Mouse (Mus musculus) T-cell, adult 2 months (primary cell): ENCODE data around the gene Nrbf2.
A peak's percentile ranks its signal among the peaks of the same experiment; 100 is the strongest.

Experiments
- DNase-seq: peaks from one replicate; pipeline ENCODE4 v3.0.0; 2022; ENCODE audit warnings: low spot score

Gene Nrbf2

GRCm38 (mm10) chr10:67295331-67295730 is 10.2 kb upstream of the Nrbf2 start:
- no peak for DNase-seq

DNA sequence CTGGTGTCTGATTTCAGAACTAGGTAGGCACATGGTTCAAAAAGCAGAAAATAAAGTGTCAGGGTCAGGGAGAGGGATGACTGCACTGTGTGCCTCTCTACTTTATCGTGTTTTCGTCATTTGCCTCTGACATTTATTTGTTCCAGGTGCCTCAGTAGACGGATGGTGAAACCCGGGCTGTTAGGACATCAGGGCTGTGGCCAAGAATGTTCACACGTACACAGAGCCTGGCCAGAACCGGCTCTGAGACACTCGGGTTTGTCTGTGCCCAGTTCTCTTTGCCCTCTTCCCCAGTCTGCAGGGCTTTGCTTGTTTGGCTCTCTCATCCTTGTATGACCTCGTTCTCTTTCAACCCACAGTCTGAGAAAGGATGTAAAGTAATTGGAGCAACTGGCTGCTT is 6.0 kb upstream of the Nrbf2 start:
- no peak for DNase-seq

DNA sequence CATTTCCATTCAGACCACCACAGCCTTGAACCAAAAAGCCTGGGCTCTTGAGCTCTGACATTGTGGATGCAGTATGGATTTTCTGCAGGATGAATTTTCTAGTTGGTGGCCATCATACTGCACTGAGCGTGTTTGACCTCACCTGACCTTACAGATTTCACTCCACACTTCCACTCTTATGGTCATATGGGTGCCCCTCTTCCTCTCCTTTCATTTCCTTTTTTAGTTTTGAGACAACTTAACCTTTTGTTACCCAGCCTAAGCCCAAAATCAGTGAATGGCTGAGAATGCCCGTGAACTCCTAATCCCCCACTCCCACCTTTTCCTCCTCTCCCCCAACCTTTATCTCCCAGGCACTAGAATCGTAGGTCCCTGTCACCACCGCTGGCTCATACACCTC is 5.5 kb upstream of the Nrbf2 start:
- DNase-seq = no peak

DNA sequence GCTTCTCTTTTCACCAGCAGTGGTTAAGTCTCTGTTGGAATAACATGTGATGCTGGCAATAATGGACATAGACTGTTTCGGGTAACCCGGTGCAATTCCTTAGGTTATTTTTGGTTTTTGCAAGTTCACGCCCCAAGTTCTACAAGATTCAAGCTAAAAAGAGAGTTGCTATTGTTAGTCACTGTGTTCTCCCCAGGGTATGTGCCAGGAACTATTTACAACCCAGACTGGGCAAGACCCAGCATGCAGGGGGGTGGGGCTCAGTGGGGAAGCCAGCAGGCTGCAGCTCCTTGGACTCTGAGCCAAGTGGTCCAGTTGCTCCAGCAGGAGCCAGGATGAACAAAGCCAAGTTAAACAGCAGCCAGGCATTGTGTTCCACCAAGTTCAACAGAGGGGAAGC is 2.8 kb upstream of the Nrbf2 start:
- no peak for DNase-seq

GRCm38 (mm10) chr10:67284761-67285175 is 337 bp downstream of the Nrbf2 start:
- DNase-seq = peak; percentile 55

- no peak for DNase-seq
Measured at GRCm38 (mm10) chr10:67284311-67284710, 794 bp downstream of the Nrbf2 start.

- no peak for DNase-seq
Measured at GRCm38 (mm10) chr10:67283516-67283915, 1.6 kb downstream of the Nrbf2 start.

DNA sequence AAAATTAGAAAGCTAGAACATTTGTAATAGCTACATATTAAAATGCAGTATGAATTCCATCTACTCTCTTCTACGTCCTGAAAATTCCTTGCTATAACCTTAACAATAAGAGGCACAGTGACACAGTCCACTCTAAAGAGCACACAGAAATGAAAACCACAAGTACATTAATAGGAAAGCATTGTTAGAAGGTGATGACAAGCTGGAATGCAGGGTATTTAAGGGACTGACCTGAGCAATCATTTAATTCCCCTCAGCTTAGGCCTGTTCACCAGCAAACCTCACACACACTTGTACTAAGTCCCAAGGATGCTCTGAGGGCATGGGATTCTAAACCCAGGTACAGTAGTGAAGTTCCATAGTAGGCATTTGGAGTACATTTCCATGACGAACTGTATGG is 2.6 kb downstream of the Nrbf2 start:
- no peak for DNase-seq

DNA sequence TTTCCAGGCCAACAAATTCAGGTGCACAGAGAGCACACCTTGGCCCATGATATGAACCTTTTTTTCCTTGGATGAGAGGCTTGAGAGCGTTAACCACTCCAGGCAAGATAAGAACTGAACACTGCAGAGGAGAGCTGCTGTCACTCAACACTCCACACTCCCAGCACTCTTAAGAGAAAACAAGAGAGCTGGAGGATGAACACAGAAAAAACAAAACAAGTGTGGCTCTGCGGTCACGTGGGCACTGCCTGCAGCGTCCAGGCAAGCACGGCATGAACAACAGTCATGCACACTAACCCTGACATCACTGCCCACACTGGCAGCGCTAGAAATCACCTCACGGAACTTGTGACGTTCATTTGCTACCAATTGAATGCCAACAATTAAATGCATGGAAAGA is 3.3 kb downstream of the Nrbf2 start:
- DNase-seq = no peak

DNA sequence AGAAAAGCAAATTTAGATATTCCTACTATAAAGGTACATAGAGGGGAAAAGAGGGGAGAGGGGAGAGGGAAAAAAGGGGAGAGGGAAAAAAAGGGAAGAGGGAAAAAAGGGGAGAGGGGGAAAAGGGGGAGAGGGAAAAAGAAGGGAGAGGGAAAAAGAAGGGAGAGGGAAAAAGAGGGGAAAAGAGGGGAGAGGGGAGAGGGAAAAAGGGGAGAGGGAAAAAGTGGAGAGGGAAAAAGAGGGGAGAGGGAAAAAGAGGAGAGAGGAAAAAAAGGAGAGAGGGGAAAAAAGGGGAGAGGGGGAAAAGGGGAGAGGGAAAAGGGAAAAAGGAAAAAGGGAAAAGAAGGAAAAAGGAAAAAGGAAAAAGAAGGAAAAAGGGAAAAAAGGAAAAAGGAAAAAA is 9.2 kb downstream of the Nrbf2 start:
- DNase-seq = no peak

DNA sequence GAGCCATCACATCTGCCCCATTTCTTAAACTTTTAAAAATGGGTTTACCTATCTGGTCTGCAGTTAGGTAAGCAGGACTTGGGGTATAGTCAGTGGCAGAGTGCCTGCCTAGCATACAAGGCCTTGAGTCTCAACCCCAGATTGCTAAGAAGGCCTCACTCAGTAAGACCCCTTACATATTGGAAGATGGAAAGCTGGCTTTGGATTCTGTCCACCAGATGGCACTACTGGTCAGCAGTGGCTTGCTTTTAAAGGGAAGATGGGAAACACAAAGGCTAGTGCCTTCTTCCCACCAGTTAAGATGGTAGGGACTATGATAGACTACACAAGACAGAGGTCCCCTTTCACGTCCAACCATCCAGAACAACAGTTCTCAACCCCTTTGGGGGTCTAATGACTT is 20.3 kb downstream of the Nrbf2 start:
- DNase-seq = no peak

- DNase-seq = no peak
Measured at GRCm38 (mm10) chr10:67253115-67253514, 32.0 kb downstream of the Nrbf2 start.

- no peak for DNase-seq
Measured at GRCm38 (mm10) chr10:67252353-67252752, 32.8 kb downstream of the Nrbf2 start.

DNA sequence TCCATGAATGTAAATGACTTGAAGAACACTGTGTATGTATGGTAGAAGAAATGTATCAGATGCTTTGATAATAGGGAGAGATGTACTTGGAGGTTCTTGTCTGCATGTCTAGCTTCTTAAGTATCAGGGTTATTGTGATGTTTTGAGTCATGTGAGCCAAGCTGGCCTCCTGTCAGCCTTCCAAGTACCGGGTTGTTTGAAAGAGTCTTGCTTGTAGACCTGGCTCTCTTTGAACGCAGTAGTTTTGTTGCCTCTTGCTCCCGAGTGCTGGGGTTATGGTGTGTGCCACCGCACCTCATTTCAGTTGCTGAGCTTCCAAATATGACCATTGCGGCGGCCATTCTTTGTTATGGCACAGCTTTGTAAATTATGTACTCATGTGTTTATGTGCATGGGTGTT is 34.3 kb downstream of the Nrbf2 start:
- no peak for DNase-seq

GRCm38 (mm10) chr10:67249486-67249885 is 35.6 kb downstream of the Nrbf2 start:
- no peak for DNase-seq

- peak; percentile 55 for DNase-seq
Measured at GRCm38 (mm10) chr10:67247145-67247544, 38.0 kb downstream of the Nrbf2 start.

- no peak for DNase-seq
Measured at GRCm38 (mm10) chr10:67230439-67230838, 54.7 kb downstream of the Nrbf2 start.

DNA sequence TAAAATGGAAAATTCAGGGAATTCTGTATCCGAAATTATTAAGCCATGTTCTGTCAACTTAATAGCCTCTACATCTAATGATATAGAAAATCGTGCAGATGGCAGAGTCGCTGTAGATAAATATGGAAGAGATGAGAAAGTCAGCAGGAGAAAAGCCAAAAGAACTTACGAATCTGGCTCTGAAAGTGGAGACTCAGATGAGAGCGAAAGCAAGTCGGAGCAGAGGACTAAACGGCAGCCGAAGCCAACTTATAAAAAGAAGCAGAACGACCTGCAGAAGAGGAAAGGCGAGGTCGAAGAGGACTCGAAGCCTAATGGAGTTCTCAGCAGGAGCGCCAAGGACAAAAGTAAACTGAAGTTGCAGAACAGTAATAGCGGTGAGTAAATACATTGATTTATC is 58.6 kb downstream of the Nrbf2 start:
- no peak for DNase-seq

DNA sequence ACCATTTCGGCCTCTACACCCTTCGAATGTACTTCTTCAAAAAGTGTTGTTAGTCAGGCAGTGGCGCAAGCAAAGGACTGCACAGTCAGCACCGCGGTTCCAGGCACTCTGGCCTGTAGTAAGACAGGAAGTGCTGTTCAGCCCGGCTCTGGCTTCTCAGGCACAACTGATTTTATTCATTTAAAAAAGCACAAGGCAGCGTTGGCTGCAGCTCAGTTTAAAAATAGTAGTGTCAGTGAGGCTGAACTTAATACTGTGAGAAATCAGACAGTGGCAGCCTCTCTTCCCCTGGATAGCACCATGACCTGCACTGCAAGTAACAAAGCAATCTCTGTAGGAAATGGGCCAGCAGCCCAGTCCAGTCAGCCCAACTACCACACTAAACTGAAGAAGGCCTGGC is 59.0 kb downstream of the Nrbf2 start:
- DNase-seq = no peak

GRCm38 (mm10) chr10:67225528-67225927 is 59.6 kb downstream of the Nrbf2 start:
- no peak for DNase-seq

DNA sequence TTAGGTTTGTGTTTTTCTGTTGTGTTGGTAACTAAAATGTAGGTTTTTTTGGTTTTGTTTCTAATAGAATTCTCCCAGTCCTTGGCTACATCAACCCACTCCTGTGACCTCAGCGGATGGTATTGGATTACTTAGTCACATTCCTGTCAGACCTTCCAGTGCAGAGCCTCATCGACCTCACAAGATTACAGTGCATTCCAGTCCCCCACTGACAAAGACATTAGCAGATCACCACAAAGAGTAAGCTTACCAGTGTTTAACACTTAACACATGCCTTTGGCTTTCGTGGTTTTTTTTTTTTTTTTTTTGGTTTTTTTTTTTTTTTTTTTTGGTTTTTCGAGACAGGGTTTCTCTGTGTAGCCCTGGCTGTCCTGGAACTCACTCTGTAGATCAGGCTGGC is 61.2 kb downstream of the Nrbf2 start:
- DNase-seq = no peak

- DNase-seq = no peak
Measured at GRCm38 (mm10) chr10:67221284-67221683, 63.8 kb downstream of the Nrbf2 start.

- DNase-seq = no peak
Measured at GRCm38 (mm10) chr10:67220251-67220650, 64.9 kb downstream of the Nrbf2 start.

DNA sequence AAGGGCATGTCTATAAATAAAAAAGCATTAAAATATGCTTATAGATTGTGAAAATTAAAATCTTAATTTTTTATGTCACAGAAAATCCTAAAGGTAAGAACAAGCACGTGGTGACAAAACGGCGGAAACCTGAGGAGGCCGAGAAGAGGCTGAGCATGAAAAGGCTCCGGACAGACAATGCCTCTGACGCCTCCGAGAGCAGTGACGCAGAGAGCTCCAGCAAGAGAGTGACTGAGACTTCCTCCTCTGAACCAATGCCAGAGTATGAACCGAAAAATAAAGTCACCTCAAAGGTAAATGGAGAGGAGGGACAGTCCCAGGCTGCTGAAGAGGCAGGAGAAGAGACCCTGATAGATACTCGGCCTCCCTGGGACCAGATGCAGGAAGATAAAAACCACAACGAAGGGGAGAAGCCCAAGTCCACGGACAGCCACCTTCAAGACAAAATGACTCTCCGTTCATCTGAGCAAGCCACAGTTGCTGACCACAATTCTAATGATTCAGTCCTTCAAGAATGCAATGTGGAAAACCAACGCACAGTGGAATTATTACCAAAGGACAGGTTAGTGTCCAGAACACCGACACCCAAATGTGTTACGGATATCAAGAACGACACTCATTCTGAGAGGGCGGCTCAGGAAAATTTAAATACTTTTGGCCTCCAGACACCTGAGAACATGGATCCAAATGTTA is 66.1 kb downstream of the Nrbf2 start:
- no peak for DNase-seq

DNA sequence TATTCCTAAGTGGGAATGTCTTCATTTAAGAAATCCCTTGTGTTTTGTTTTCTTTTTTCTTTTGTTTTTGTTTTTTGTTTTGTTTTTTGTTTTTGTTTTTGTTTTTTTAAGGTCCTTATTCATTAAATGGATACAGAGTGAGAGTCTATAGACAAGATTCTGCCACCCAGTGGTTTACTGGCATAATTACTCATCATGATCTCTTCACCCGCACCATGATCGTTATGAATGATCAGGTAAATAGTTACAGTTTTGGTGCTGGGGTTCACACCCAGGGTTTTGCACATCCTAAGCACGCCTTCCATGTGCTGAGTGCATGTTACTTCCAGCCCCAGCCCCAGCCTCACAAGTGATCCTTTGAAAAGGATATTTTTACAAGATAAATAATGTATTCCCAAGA is 68.2 kb downstream of the Nrbf2 start:
- DNase-seq = no peak
